Mouse (Mus musculus) CD4-positive helper T cell, adult 2 months (primary cell): ENCODE data around the gene Prph2.

Experiments used
- DNase-seq: peaks from one replicate; pipeline ENCODE4 v3.0.0-alpha.2; 2012; ENCODE audit warnings: low read depth, missing footprints, low spot score

Gene Prph2

DNA sequence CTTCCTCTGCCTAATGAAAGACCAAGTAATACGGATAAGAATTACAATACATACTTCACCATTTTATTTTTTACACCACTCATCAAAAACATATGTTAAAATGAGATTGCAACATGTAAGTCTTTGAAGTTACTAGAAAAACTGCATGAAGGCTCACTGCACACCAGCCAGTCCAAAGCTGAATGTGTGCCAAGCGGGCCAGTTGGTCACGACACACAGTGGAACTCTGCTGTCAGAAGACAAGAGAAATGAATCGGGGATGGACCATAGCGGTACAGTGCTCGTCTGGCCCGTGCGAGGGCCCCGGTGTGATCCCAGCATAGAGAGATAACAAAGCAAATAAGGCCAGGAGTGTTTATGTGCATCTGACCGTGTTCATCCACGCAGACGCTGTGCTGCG is 52.9 kb downstream of the Prph2 start:
- no peak for DNase-seq

DNA sequence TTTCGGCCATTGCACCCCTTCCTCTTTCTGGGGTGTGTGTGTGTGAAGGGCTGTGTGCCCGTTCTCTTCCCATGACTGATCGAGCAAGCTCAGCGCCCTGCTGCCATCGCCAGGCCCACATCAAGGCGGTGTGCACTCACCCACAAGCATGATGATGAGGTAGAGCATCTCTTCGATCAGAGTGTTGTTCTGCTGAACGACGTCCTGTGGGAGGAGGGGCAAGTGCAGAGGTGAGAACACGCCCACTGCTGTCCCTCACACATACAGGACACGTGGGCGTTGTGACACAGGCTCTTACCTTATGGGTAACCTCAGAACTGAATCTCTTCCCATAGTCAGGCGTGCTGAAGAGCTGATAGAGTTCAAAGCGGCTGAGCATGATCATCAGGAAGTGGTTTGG is 56.6 kb downstream of the Prph2 start:
- DNase-seq = peak; percentile 91

DNA sequence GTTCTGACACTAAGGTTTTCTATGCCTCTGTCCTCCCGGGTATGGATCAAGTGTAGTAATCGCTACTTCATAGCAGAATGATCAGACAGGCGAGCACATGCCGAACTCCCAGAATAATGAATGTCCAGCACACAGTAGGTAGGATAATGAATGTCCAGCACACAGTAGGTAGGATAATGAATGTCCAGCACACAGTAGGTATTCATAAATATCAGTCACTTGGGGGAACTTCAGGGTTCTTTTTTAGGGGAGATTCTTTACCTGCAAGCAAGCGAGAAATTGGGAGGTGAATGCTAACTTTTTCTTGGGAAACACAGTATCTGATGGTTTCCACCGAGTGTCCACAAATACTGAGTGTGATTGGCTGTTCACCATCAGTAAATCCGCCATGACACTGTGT is 62.3 kb downstream of the Prph2 start:
- no peak for DNase-seq
